Mouse (Mus musculus): ENCODE measurements around the gene Rps2.
"Not testable (repeated sequence)": the region's sequence is repeated elsewhere in the genome, so short reads cannot be mapped to it uniquely, and the experiment has no call there.

Gene Rps2

DNA sequence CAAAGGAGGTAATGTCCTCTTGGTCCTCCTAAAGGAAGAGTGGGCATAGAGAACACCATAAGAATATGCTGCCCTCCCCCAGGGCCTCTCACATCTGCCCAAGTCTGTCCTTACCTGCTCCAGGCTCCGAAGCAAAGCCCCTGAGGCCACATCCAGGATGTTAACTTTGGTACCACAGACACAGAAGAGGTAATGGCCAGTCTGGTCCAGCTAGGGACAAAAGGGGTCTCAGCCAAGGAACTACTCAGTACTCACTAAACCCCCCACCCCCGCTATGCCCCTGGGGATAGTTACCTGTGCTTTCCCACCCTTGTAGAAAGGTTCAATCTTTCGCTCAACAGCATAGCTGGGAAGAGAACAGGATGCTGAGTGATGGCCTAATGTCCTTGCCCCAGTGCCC is 12.1 kb upstream of the Rps2 start:
- no peak for DNase-seq (ENCODE audit: low spot score)

DNA sequence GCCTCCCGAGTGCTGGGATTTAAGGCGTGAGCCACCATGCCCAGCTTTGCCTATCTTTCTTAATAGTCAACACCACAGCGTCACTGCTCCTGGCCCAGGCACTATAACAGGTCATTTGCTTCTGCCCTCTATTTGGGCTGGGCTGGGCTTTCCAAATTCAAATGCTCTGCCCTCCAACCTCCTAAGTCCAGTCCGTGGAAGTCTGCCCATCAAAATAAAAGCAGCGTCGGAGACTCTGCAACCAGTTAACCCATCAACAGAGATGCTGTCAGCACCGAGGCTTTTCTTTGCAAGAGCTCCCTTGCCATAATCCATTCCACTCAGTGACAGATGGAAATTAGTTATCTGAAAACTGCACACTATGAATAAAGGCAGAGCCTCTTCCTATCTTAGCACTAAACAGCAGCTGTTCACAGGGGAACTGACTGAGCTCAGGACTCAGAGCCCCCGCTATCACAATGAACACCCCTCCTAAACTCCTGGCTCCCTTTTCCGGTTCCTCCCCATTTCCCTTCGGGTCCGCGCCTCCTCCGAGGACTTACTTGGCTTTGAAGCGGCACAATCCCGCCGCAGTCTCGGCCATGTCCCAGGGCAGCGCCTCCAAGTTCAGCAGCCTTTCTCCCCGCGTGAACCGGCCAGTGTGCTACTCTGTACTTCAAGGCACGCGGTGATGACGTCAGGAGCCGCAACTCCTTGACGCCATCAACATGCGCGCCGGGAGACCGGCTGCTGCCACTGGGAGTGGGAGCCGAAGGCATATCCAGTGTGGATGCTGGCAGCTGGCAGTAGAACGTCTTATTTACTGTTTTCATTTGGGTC is 10.7 kb upstream of the Rps2 start, which contains the start of gene Tbl3:
Gene Tbl3, minus strand, starts transcription at position 679 of the 819 bp plus-strand sequence.
- DNase-seq (ENCODE audit: low spot score): peak; percentile 95

DNA sequence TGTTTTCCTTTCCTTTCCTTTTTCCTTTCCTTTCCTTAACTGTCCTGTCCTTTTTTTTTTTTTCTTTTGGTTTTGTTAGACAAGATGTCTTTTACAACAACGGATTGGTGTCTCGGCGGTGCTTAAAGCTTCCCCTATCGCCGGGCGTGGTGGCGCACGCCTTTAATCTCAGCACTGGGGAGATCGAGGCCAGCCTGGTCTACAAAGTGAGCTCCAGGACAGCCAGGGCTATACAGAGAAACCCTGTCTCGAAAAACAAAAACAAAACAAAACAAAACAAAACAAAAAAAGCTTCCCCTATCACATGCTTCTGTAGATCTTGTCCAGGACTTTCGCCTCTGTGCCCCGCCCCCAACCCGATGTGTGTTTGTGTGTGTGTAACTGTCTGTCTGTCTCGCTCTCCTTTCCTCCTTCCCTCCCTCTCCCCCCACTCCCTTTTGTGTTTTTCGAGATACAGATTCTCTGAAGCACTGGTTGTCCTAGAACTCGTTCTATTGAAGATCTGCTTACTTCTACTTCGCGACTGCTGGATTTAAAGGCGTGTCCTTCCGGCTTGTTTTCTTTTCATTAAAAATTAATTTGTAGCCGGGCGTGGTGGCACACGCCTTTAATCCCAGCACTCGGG is 10.0 kb upstream of the Rps2 start:
- no peak for DNase-seq (ENCODE audit: low spot score)

DNA sequence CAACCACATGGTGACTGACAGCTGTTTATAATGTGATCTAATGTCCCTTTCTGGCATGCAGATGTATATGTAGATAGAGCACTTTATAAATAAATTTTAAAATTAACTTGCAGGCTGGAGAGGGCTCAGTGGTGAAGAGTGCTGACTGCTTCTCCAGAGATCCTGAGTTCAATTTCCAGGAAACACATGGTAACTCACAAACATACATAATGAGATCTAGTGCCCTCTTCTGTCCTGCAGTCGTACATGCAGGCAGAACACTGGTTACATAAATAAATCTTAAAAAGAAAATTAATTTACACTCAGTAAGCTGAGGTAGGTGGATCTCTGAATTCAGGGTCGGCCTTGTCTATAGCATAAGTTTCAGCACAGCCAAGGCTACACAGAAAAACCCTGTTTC is 9.3 kb upstream of the Rps2 start:
- DNase-seq (ENCODE audit: low spot score): no peak

DNA sequence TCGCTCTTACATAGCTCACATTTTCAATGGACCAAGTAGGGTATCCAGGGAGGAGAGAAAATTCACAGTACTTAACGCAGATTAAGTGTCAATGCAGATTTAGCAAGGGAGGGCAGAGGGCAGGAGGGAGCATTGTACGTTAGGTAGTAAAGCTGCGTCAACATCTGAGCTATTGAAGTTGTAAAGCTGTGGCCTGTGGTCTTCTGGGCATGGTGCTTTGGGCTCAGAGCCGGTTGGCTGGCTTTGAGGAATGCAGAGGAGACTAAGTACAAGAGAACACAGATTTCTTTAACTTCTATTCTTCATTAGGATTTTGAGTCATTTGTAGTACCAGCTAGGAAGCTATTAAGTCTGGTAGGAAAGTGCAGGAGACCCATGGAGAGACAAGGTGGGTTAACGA is 2.4 kb upstream of the Rps2 start:
- DNase-seq (ENCODE audit: low spot score): no peak

DNA sequence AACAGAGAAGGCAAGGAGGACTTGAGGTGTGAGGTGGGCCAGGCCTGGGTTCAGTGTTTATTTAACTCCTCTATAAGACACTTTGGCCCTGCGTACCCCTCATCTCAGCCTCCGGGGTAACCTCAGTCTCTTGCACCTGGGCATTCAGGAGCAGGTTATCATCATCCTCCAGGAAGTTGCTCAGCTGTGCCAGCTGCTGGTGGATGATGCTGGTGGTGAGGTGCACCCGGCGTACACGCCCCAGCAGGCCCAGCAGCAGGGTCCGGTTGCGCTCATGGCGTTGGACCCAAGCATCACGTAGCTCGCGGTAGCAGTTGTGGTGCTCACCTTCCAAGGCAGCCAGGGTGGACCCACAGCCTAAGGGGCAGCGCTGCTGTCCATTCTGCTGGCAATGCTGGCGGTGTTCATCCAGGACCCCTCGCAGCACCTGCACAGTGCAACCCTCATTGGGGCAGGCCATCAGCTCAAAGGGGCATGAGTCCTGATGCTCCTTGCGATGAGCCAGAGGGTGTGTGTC is 1.7 kb upstream of the Rps2 start:
- DNase-seq (ENCODE audit: low spot score): no peak

DNA sequence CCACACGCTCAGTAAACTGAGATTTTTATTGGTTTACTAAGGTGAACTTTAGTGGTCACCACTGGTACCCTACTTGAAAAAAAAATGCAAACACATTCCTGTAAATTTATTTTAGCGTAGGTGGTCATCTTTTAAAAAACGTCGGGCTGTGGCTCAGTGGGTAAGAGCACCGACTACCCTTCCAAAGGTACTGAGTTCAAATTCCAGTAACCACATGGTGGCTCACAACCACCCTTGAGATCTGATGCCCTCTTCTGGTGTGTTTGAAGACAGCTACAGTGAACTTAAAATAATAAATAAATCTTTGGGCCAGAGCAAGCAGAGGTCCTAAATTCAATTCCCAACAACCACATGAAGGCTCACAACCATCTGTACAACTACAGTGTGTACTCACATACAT is 1.0 kb downstream of the Rps2 start:
- not testable (repeated sequence) for DNase-seq (ENCODE audit: low spot score)

DNA sequence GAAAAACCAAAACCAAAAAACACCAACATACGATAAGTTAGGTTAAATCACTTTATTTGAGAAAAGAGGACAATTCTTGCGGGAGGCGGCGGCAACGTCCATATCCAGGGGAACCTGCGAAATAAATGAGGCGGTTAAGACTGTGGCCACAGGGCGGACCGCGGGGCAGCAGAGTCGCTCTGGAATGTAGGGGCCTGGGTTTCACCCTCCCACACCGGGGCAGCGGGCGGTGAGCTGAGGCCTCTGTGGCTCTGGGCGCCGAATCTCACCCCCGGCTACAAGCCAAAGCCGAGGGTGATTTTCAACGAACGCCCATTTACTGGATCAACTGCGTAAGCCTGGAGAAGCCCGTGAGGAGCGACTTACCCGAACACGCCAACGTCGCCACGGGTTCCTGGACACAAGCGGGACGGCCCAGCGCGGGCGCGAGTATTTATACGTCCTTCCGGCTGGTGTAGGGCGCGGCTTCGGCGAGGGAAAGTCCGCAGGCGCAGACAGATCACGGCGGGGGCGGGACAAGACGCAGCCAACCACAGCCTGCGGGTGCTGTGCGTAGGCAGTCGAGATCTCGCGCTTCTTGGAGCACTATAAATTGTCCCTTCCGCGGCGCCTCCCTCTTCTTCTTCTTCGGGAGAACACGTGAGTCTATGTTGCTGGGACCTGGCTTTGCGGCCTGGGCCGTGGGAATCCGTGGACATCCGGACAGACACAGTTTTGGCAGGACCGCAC is 1.7 kb downstream of the Rps2 start:
- DNase-seq (ENCODE audit: low spot score): peak; percentile 99

DNA sequence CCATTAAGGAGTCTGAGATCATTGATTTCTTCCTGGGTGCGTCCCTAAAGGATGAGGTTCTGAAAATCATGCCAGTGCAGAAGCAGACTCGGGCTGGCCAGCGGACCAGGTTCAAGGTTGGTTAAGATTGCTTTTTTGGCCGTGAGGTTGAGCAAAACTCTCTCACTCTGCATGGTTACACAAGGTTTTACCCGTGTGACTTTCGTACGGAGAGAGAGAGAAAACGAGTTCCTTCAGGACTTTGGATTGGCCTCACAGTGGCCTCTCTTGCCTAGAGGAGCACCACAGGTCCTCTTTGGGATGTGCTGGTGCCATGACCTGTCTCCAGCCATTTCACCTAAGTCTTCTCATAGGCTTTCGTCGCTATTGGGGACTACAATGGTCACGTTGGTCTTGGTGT is 2.7 kb downstream of the Rps2 start:
- not testable (repeated sequence) for DNase-seq (ENCODE audit: low spot score)

DNA sequence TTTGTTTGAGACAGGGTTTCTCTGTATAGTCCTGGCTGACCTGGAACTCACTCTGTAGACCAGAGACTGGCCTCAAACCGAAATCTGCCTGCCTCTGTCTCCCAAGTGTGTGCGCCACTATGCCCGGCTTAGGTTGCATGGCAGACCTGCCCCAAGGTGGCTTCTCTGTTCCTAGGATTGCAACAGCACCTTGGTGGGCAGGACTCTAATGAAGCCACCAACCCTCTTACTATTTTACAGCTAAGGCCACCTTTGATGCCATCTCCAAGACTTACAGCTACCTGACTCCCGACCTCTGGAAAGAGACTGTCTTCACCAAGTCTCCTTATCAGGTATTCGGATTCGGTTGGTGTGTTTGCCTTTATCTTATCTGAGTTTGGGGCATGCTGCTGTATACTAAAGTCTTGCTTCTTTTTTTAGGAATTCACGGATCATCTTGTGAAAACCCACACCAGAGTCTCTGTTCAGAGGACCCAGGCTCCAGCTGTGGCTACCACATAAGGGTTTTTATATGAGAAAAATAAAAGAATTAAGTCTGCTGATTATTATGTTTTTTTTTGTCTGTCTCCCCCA is 3.6 kb downstream of the Rps2 start:
- DNase-seq (ENCODE audit: low spot score): not testable (repeated sequence)

DNA sequence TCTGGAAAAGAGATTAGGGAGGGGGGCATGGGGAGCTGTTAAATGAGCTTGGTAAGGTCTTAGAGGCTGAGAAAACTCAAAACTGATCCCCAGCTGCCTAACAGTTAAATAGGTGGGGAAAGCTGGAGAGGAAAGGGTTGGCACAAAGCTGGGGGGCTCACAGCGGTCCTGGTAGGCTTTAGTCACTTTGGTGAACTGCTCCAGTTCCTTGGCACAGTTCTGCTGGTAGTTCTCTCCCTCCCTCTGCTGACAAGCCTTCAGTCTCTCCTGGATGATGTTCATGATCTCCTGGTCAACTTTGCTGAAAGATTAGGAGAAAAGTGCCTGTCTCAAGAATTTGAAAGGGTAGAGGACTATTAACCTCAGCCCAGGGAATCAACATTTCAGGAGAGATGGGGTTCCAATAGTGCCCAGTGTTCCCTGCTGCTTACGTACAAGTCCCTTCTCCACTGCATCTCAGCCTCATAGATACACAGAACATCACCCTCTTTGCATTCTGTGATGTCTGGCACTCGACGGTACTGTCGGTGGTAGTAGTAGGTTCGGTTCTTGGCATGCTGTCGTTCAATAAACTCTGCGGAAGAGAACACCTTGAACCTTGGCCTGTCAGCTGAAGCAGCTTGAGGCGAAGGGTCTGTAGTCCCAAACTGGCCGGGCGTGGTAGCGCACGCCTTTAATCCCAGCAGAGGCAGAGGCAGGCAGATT is 4.5 kb downstream of the Rps2 start:
- DNase-seq (ENCODE audit: low spot score): no peak

DNA sequence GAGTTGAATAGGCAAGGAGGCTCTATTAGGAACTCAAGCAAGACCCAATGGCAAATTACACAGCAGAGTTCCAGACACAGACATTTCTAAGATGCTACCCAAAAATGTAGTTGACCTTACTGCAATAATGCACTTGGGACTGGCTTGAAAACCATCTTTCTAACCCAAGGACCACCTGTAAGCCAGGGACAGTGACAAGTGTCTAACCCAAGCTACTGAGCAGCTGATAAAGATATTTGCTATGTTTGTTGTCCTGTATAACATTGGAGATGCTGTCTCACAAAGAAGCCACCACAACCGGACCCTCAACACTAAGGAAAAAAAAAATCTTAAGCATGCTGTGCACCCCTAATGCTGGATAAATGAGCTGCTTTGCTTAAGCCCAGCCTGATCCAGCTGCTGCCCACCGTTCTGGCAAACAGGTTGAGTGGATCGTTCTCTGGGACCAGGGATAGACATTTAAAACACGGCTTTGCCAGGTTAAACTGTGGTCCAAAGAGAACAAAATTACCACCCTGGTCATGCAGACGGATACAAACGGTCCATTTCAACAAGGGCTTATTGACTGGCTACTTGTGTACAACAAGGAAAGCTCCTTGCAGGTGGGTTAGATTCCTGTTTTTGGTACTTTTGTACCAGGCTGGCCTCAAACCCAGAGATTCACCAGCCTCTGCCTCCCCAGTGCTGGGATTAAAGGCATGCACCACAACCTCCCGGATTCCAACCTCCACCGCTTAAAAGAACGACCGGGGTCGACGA is 5.4 kb downstream of the Rps2 start:
- no peak for DNase-seq (ENCODE audit: low spot score)

DNA sequence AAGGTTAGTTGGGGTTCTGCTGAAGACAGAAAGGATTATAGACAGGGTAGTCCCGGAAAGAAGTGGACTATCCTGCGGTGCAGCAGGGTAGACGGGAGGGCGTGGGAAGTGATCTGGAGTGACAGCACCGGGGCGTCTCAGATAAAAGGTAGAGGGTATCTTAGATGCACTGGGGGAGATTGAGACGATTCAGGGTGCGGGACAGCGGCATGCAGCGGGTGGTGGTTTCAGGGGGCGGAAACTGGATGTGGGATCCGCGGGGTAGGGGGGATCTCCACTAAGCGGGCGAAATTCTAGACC is 5.9 kb downstream of the Rps2 start:
- peak; percentile 38 for DNase-seq (ENCODE audit: low spot score)

DNA sequence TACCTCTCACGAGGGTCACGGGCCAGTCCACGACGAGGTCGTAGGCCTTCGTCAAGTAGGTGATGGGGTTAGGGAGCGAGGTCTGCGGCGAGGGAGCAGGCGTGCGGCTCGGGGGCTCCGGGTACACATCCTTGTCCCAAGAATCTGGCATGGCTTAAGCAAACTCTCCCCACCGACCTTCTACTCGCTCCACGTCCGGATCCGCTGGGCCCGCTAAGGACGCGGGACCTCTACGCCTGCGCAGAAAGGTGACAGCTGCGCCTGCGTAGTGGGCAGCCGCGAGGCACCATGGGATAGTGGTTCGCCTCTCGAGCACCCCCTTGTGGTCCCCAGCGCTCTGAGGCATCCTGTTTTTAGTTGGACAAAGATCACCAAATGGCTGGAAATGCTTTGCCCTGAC is 6.3 kb downstream of the Rps2 start, which contains the start of gene Ndufb10:
Gene Ndufb10, minus strand, starts transcription at position 295 of the 400 bp plus-strand sequence.
- peak; percentile 99 for DNase-seq (ENCODE audit: low spot score)

DNA sequence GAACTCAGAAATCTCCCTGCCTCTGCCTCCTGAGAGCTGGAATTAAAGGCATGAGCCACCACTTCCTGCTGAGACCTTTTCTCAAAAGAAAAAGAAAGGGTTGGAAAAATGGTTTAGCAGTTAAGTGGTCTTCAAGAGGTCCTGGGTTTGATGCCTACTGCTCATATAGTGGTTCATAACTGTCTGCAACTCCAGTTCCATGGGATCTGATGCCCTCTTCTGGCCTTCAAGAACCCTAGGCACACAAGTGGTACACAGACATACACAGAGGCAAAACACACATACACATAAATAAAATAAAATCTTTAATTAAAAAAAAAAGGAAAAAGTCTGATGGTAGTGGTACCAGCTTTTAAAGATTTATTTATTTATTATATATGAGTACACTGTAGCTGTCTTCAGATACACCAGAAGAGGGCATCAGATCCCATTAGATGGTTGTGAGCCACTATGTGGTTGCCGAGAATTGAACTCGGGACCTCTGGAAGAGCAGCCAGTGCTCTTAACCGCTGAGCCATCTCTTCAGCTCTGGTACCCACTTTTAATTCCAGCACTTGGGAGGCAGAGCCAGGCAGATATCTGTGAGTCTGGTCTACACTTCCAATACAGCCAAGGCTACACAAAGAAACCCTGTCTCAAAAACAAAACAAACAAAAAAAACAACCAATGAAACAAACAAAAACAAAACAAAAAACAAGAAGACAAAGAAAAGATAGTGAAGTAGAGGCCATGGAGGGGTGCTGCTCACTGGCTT is 7.9 kb downstream of the Rps2 start:
- no peak for DNase-seq (ENCODE audit: low spot score)

DNA sequence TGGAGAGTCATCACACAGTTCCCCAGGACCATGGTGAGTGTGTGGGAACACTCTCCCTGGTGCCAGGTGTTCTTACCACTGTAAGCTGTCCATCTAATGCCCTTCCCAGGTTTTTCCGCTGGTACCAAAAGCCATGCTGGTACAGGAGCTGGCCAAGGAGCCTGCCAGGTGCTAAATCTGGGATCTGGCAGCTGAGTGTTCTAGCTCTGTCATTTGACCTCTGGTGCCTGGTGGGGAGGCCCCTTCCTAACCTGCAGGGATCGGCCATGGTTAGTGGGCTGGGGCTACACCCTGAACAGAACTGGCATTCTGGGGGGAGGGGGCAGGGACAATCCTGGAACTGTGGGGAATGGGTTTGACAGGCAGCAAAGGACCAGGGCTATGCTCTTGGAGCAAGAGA is 9.7 kb downstream of the Rps2 start, which contains the start of gene Rpl3l:
Gene Rpl3l, plus strand, starts transcription at position 203 of the 400 bp plus-strand sequence.
- DNase-seq (ENCODE audit: low spot score): no peak

DNA sequence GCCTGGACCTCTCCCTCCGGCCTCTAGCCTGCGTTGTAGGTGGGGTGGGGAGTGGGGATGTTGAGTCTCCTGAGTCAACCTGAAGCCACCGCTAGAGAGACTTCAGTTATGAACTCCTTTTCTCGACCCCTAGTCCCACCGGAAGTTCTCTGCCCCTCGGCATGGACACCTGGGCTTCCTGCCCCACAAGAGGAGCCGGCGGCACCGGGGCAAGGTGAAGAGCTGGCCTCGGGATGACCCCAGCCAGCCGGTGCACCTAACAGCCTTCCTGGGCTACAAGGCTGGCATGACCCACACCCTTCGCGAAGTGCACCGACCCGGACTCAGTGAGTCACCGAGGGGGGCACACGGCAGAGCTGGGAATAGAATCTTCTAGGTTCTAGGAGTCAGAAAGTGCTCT is 10.3 kb downstream of the Rps2 start:
- no peak for DNase-seq (ENCODE audit: low spot score)

DNA sequence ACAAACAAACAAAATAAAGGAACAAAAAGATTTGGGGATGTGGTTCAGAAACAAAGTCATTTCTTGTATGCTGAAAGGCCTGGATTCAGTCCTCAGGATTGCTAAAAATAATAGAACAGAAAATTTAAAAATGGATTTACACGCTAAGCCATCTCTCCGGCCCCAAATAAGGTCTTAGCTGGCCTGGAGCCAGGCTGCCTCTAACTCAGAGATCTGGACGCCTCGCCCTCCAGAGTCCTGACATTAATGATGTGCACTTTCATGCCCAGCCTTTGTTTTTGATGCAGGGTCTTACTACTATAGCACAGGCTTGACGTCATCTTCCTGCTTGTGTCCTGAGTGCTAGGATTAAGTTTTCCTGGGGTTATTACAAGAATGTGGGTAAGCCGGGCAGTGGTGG is 11.2 kb downstream of the Rps2 start:
- DNase-seq (ENCODE audit: low spot score): no peak

DNA sequence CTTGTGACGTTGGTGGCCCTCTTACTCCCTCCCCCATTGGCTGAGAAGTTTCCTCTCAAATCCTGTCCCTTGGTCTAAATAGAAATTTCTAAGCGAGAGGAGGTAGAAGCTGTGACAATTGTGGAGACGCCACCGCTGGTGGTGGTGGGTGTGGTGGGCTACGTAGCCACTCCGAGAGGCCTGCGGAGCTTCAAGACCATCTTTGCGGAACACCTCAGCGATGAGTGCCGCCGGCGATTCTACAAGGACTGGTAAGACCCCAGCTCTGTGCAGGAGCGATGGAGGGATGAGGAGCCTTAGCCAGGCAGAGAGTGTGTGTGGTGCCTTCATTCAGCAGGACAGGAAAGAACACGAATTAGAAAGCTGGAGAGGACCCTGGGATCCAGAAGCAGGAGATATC is 12.9 kb downstream of the Rps2 start:
- no peak for DNase-seq (ENCODE audit: low spot score)

DNA sequence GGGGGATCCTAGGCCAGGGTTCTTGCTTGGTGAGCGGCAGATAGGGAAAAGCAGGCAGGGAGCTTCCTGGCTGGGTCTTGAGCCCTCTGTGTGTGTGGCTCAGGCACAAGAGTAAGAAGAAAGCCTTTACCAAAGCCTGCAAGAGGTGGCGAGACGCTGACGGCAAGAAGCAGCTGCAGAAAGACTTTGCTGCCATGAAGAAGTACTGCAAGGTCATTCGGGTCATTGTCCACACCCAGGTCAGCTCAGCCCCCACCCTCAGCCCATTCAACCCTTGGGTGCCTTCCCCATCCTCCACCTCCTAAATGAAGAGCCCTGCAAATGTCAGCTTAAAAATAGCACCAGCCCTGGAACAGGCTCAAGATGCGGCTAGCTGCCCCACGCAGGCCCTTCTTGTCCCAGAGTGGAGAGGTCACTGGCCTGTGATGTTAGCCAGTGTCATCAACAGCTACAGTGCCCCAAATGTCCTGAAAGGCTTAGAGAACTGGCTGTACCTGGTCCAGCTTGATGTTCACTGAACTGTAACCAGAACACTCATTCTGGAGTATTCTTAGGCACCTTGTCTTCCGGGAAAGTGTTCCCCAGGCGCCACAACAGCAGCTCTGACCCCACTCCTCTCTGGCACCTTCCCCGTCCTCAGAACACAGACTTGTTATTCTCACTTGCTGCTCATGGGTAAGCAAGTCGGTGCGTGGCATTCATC is 14.5 kb downstream of the Rps2 start:
- DNase-seq (ENCODE audit: low spot score): no peak
